Mouse (Mus musculus) CH12.LX (cell line): ENCODE measurements around the gene Gm45713. TPM values are rescaled to one million over a fixed set of nuclear protein-coding genes. Genes with fewer than 3 reads are reported as not detected.

ENCODE experiments used
- DNase-seq: peaks from one replicate; pipeline ENCODE4 v3.0.0-alpha.2; 2013; ENCODE audit errors: extremely low read depth
- H3K27ac ChIP-seq: 2 replicates; pipeline ENCODE4 v1.5.1; 2012; ENCODE audit warnings: low read depth, mild to moderate bottlenecking, control low read depth, moderate library complexity; ENCODE audit not compliant: insufficient read depth
- H3K27me3 ChIP-seq: replicated peaks from 2 replicates; pipeline ENCODE3; 2012; ENCODE audit warnings: inconsistent platforms
- H3K36me3 ChIP-seq, 2 experiments: replicated peaks in 1 of 2; 2 replicates each; pipeline versions ENCODE3 to v1.6.1; 2012; ENCODE audit warnings: inconsistent platforms in 1 of 2, low read length in 1 of 2, mild to moderate bottlenecking in 1 of 2, mixed read lengths in 1 of 2, moderate library complexity in 1 of 2; ENCODE audit not compliant: control insufficient read depth in 1 of 2, insufficient read depth in 1 of 2
- H3K4me1 ChIP-seq, 2 experiments: 2 replicates each; pipeline ENCODE4 v1.6.1; 2012; ENCODE audit warnings: inconsistent platforms in 1 of 2, moderate library complexity in 1 of 2; ENCODE audit not compliant: insufficient read depth in 2 of 2, control insufficient read depth in 1 of 2
- H3K4me2 ChIP-seq: 2 replicates; pipeline ENCODE4 v1.6.1; 2012; ENCODE audit warnings: low read depth, mild to moderate bottlenecking, control low read depth; ENCODE audit not compliant: poor library complexity, insufficient read depth, severe bottlenecking
- H3K4me3 ChIP-seq, 3 experiments: fragments of 150-350 bp in 1 of 3; sonication (generic) in 1 of 3; replicated peaks in 1 of 3; 2 replicates each; pipeline versions ENCODE3 to v1.5.1; 2011 to 2012; ENCODE audit warnings: low read depth in 2 of 3, low read length in 2 of 3, mild to moderate bottlenecking in 2 of 3, moderate library complexity in 2 of 3, control low read depth in 1 of 3, improper control_type of control experiment in 1 of 3, inconsistent platforms in 1 of 3, mixed read lengths in 1 of 3; ENCODE audit not compliant: poor library complexity in 1 of 3
- H3K79me2 ChIP-seq: replicated peaks from 2 replicates; pipeline ENCODE4 v1.6.1; 2012; ENCODE audit warnings: mild to moderate bottlenecking, moderate library complexity; ENCODE audit not compliant: control insufficient read depth, poor library complexity, insufficient read depth, severe bottlenecking; ENCODE audit errors: extremely low read depth
- H3K9ac ChIP-seq: 2 replicates; pipeline ENCODE4 v1.6.1; 2012; ENCODE audit warnings: low read depth, mild to moderate bottlenecking, control low read depth, moderate library complexity; ENCODE audit not compliant: insufficient read depth
- H3K9me3 ChIP-seq: replicated peaks from 2 replicates; pipeline ENCODE3; 2012; ENCODE audit warnings: low read length, inconsistent platforms, mixed read lengths
- CHD2 ChIP-seq: IDR thresholded peaks from 2 replicates; pipeline ENCODE4 v1.6.1; 2011; ENCODE audit warnings: low read length, improper control_type of control experiment
- CTCF ChIP-seq, 2 experiments: IDR thresholded peaks in 1 of 2; conservative IDR thresholded peaks in 1 of 2; 2 replicates each; pipeline ENCODE4 v1.5.1; 2011 to 2012; ENCODE audit warnings: low read depth in 2 of 2, low read length in 2 of 2, improper control_type of control experiment in 1 of 2, inconsistent platforms in 1 of 2, mild to moderate bottlenecking in 1 of 2, moderate library complexity in 1 of 2
- ELF1 ChIP-seq: IDR thresholded peaks from 2 replicates; pipeline ENCODE4 v1.6.1; 2014; ENCODE audit warnings: low read depth, mild to moderate bottlenecking, inconsistent platforms, low read length, improper control_type of control experiment
- EP300 ChIP-seq: IDR thresholded peaks from 2 replicates; pipeline ENCODE4 v1.6.1; 2011; ENCODE audit warnings: low read length, improper control_type of control experiment
- GABPA ChIP-seq: IDR thresholded peaks from 2 replicates; pipeline ENCODE4 v1.6.1; 2012; ENCODE audit warnings: low read depth, low read length, improper control_type of control experiment, inconsistent platforms; ENCODE audit not compliant: insufficient replicate concordance
- HCFC1 ChIP-seq: IDR thresholded peaks from 2 replicates; pipeline ENCODE4 v1.6.1; 2012; ENCODE audit warnings: low read depth, mild to moderate bottlenecking, inconsistent platforms, low read length, improper control_type of control experiment
- JUND ChIP-seq: conservative IDR thresholded peaks from 2 replicates; pipeline ENCODE4 v1.6.1; 2011; ENCODE audit warnings: low read depth, low read length, improper control_type of control experiment
- MAZ ChIP-seq: IDR thresholded peaks from 2 replicates; pipeline ENCODE4 v1.6.1; 2012; ENCODE audit warnings: low read depth, mild to moderate bottlenecking, inconsistent platforms, low read length, improper control_type of control experiment, moderate library complexity
- MEF2A ChIP-seq: IDR thresholded peaks from 2 replicates; pipeline ENCODE4 v1.6.1; 2014; ENCODE audit warnings: low read depth, mild to moderate bottlenecking, inconsistent platforms, low read length, improper control_type of control experiment, borderline replicate concordance
- MXI1 ChIP-seq: IDR thresholded peaks from 2 replicates; pipeline ENCODE4 v1.6.1; 2011; ENCODE audit warnings: mild to moderate bottlenecking, low read depth, low read length, improper control_type of control experiment
- MYC ChIP-seq: IDR thresholded peaks from 2 replicates; pipeline ENCODE4 v1.6.1; 2011; ENCODE audit warnings: low read depth, mild to moderate bottlenecking, improper control_type of control experiment, low read length
- NELFE ChIP-seq: IDR thresholded peaks from 2 replicates; pipeline ENCODE4 v1.6.1; 2011; ENCODE audit warnings: low read depth, low read length, improper control_type of control experiment
- PAX5 ChIP-seq: IDR thresholded peaks from 2 replicates; pipeline ENCODE4 v1.6.1; 2012; ENCODE audit warnings: low read length, inconsistent platforms, mixed read lengths
- POLR2A ChIP-seq: IDR thresholded peaks from 2 replicates; pipeline ENCODE4 v1.6.1; 2011; ENCODE audit warnings: low read depth, mild to moderate bottlenecking, improper control_type of control experiment, low read length
- POLR2AphosphoS2 ChIP-seq: IDR thresholded peaks from 2 replicates; pipeline ENCODE4 v1.6.1; 2011; ENCODE audit warnings: low read depth, low read length, improper control_type of control experiment
- RAD21 ChIP-seq: IDR thresholded peaks from 2 replicates; pipeline ENCODE4 v1.6.1; 2011; ENCODE audit warnings: low read depth, mild to moderate bottlenecking, low read length, improper control_type of control experiment, moderate library complexity
- RCOR1 ChIP-seq: conservative IDR thresholded peaks from 2 replicates; pipeline ENCODE4 v1.6.1; 2012; ENCODE audit warnings: low read depth, mild to moderate bottlenecking, inconsistent platforms, low read length, improper control_type of control experiment
- SIN3A ChIP-seq: IDR thresholded peaks from 2 replicates; pipeline ENCODE4 v1.6.1; 2012; ENCODE audit warnings: low read length, improper control_type of control experiment, inconsistent platforms
- SMC3 ChIP-seq: IDR thresholded peaks from 2 replicates; pipeline ENCODE4 v1.6.1; 2011; ENCODE audit warnings: low read depth, low read length, improper control_type of control experiment
- TBP ChIP-seq: conservative IDR thresholded peaks from 2 replicates; pipeline ENCODE4 v1.6.1; 2011; ENCODE audit warnings: low read depth, low read length, improper control_type of control experiment
- UBTF ChIP-seq: IDR thresholded peaks from 2 replicates; pipeline ENCODE4 v1.6.1; 2012; ENCODE audit warnings: low read depth, mild to moderate bottlenecking, inconsistent platforms, low read length, improper control_type of control experiment, moderate library complexity
- USF2 ChIP-seq: conservative IDR thresholded peaks from 2 replicates; pipeline ENCODE4 v1.6.1; 2011; ENCODE audit warnings: low read depth, low read length, improper control_type of control experiment
- ZNF384 ChIP-seq: IDR thresholded peaks from 2 replicates; pipeline ENCODE4 v1.6.1; 2012; ENCODE audit warnings: low read depth, low read length, improper control_type of control experiment, inconsistent platforms
- dilution Hi-C: fragments of 300-500 bp; cut with MboI; formaldehyde crosslinking; loops from 2 replicates; pipeline ENCODE4 v1.14.3; 2020; ENCODE audit warnings: low sequenced_read_pairs; ENCODE audit not compliant: extremely low pct_unique_long_range_greater_than_20kb, extremely low pct_ligation_motif_present
- in situ Hi-C: fragments of 300-500 bp; cut with MboI; formaldehyde crosslinking; loops from 3 replicates; pipeline ENCODE4 v1.14.3; 2019; ENCODE audit warnings: low sequenced_read_pairs, low pct_ligation_motif_present, low pct_unique_long_range_greater_than_20kb, mixed read lengths
- polyA plus RNA-seq: library from polyadenylated mRNA; unstranded; fragments of >175 nt; gene quantifications from 2 replicates; pipeline ENCODE4 v1.2.1, GENCODE M21; 2012; ENCODE audit warnings: low read depth; ENCODE audit not compliant: insufficient read length
- total RNA-seq, 2 experiments: library from RNA; depleted of rRNA; stranded (reverse); fragments of 300-350 nt in 1 of 2; fragments of >200 nt in 1 of 2; gene quantifications; 2 replicates each; pipeline ENCODE4 v1.2.3; 2012 to 2014

The Gm45713 gene
- total and polyA plus RNA-seq, 3 experiments = 2.2 TPM; not detected in 2

GRCm38 (mm10) chr7:45168656-45169055 lies 32.6 kb upstream of the Gm45713 start:
- no peak overlapping the region for H3K4me3 ChIP-seq

GRCm38 (mm10) chr7:45167761-45168445 lies 31.9 kb upstream of the Gm45713 start:
- H3K27ac ChIP-seq = no peak overlapping the region
- dilution Hi-C loops = no loop called here
- no peaks in the 10 kb centered on the region for H3K79me2 ChIP-seq
- in situ Hi-C loops = loop anchor here (10.0 kb wide), 1 partner anchor 137 kb away; no protein-coding TSS in a partner anchor
- H3K36me3 ChIP-seq = no peaks in the 10 kb centered on the region
- H3K4me1 ChIP-seq = no peaks in the 10 kb centered on the region
- DNase-seq = no peak
- peaks cover 66% of the 10 kb centered on the region for H3K27me3 ChIP-seq
- no peak overlapping the region for H3K4me2 ChIP-seq
- TF ChIP-seq USF2 (no peak), MAZ (no peak), GABPA (no peak), EP300 (no peak), CHD2 (no peak), UBTF (no peak), SIN3A (no peak), RAD21 (no peak), CTCF (conservative IDR thresholded peaks at IDR 0.05 in 1 of 2, IDR thresholded peaks at IDR 0.05 in 1 of 2; ENCODE audit: low read depth in 2 of 2, low read length in 2 of 2) (no peak), ZNF384 (no peak), RCOR1 (no peak), SMC3 (no peak), NELFE (no peak)
- peaks cover 35% of the 10 kb centered on the region for H3K9me3 ChIP-seq
- no peak overlapping the region for H3K9ac ChIP-seq
- no peak overlapping the region for H3K4me3 ChIP-seq

More at GRCm38 (mm10) chr7:45168656-45169055, 32.6 kb upstream of the Gm45713 start:
- in situ Hi-C loops (loop anchor here (10.0 kb wide), 1 partner anchor 136 kb away; no protein-coding TSS in a partner anchor), dilution Hi-C loops (no loop called here)
- H3K9me3 ChIP-seq = peaks cover 36% of the 10 kb centered on the region
- H3K79me2 ChIP-seq = no peaks in the 10 kb centered on the region
- peaks cover 61% of the 10 kb centered on the region for H3K27me3 ChIP-seq
- no peaks in the 10 kb centered on the region for H3K36me3 ChIP-seq
- H3K27ac ChIP-seq = no peak overlapping the region
- no peak for DNase-seq
- H3K9ac ChIP-seq = no peak overlapping the region
- no peaks in the 10 kb centered on the region for H3K4me1 ChIP-seq
- TF ChIP-seq JUND (no peak), CHD2 (no peak)
- H3K4me2 ChIP-seq = no peak overlapping the region

DNA sequence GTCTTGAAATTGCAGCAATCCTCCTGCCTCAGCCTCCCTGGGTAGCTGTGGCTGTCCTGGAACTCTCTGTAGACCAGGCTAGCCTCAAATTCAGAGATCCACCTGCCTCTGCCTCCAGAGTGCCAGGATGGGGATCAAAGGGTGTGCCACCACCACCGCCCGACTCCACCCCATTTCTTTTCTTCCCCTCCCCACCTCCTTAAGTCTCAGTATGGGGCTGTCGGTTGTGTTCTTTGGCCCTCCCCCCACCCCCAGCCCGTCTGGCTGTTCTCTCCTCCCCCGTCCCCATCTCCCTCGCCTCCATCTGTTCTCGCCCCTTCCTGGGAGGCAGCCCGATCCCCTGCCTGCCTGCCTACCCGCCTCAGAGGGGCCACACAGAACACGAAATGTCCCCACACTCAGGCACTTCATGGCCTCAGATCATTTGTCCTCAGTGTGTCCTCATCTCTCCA lies 30.9 kb upstream of the Gm45713 start:
- Histone ChIP-seq H3K4me2 (no peak overlapping the region), H3K4me1 (peaks cover 0 to 8% of the 10 kb centered on the region in 2 experiments; a peak in 3 of 4 replicates), H3K27me3 (peaks cover 71% of the 10 kb centered on the region), H3K4me3 (no peak overlapping the region), H3K9ac (no peak overlapping the region), H3K27ac (no peak overlapping the region), H3K36me3 (no peaks in the 10 kb centered on the region), H3K9me3 (peaks cover 31% of the 10 kb centered on the region), H3K79me2 (no peaks in the 10 kb centered on the region)
- dilution Hi-C loops (no loop called here), in situ Hi-C loops (loop anchor here (10.0 kb wide), 1 partner anchor 138 kb away; no protein-coding TSS in a partner anchor)
- no peak for DNase-seq
- TF ChIP-seq MAZ (no peak), MXI1 (no peak), TBP (no peak), NELFE (no peak), HCFC1 (no peak), POLR2A (no peak), JUND (no peak), PAX5 (no peak), MYC (no peak), CHD2 (no peak), ELF1 (no peak), MEF2A (no peak), POLR2AphosphoS2 (no peak), SIN3A (no peak), ZNF384 (no peak)
